Mouse (Mus musculus) limb, embryonic 14.5 days (tissue): ENCODE data around the gene Mast1. TPM values are rescaled to one million over a fixed set of nuclear protein-coding genes. Genes with fewer than 3 reads are reported as not detected.

Experiments
- ATAC-seq: fragments of 200-750 bp; cut with Nextera tagmentation; 2 replicates; pipeline ENCODE4 v1.8.0; 2017; ENCODE audit warnings: low read depth, moderate number of reproducible peaks, moderate TSS enrichment; ENCODE audit not compliant: low FRiP score
- DNase-seq: peaks from one replicate; pipeline ENCODE4 v3.0.0-alpha.2; 2015; ENCODE audit warnings: low spot score
- H3K27ac ChIP-seq: fragments of 300-500 bp; sonication (generic); replicated peaks from 2 replicates; pipeline ENCODE4 v1.5.1; 2014; ENCODE audit warnings: low read depth, mild to moderate bottlenecking, low read length, moderate library complexity, mixed read lengths
- H3K27me3 ChIP-seq: fragments of 300-500 bp; sonication (generic); 2 replicates; pipeline ENCODE4 v1.6.1; 2014; ENCODE audit warnings: low read length, mixed read lengths; ENCODE audit not compliant: control insufficient read depth, insufficient read depth
- H3K36me3 ChIP-seq: fragments of 300-500 bp; sonication (generic); 2 replicates; pipeline ENCODE4 v1.6.1; 2014; ENCODE audit warnings: mild to moderate bottlenecking, low read length, moderate library complexity, mixed read lengths; ENCODE audit not compliant: control insufficient read depth, insufficient read depth
- H3K4me1 ChIP-seq: fragments of 300-500 bp; sonication (generic); 2 replicates; pipeline ENCODE4 v1.6.1; 2014; ENCODE audit warnings: antibody characterized with exemption, low read length, mixed read lengths; ENCODE audit not compliant: control insufficient read depth, insufficient read depth
- H3K4me2 ChIP-seq: fragments of 300-500 bp; sonication (generic); replicated peaks from 2 replicates; pipeline ENCODE4 v1.6.1; 2014; ENCODE audit warnings: low read depth, mild to moderate bottlenecking, low read length, moderate library complexity; ENCODE audit not compliant: severe bottlenecking
- H3K4me3 ChIP-seq: fragments of 300-500 bp; sonication (generic); replicated peaks from 2 replicates; pipeline ENCODE4 v1.5.1; 2014; ENCODE audit warnings: low read length
- H3K9ac ChIP-seq: fragments of 300-500 bp; sonication (generic); 2 replicates; pipeline ENCODE4 v1.6.1; 2014; ENCODE audit warnings: mild to moderate bottlenecking, low read depth, low read length, moderate library complexity; ENCODE audit not compliant: severe bottlenecking
- H3K9me3 ChIP-seq: fragments of 300-500 bp; sonication (generic); 2 replicates; pipeline ENCODE4 v1.6.1; 2016; ENCODE audit warnings: low read length; ENCODE audit not compliant: control insufficient read depth
- POLR2A ChIP-seq: fragments of 200-500 bp; IDR thresholded peaks from 2 replicates; pipeline ENCODE4 v1.8.0; 2012; ENCODE audit warnings: inconsistent platforms, mild to moderate bottlenecking, moderate library complexity, borderline replicate concordance; ENCODE audit not compliant: insufficient read depth, insufficient read length; ENCODE audit errors: extremely low read depth
- WGBS: fragments of 180-500 bp; shearing (Covaris S2); extraction: QIAGEN DNeasy Blood & Tissue Kit; methylation state at CpG from one replicate; pipeline ENCODE4 v1.1.7; 2014; 5-methylcytosine and 5-hydroxymethylcytosine counted together
- polyA plus RNA-seq, 2 experiments: library from polyadenylated mRNA; depleted of rRNA in 1 of 2; stranded (reverse) in 1 of 2; unstranded in 1 of 2; fragments of >200 nt; fragmentation: Nextera tagmentation in 1 of 2; extraction: Ambion mirVana in 1 of 2; gene quantifications; 2 replicates each; pipeline versions ENCODE4 v1.2.1 to v1.2.3; 2012 to 2014

Gene Mast1
- polyA plus RNA-seq, 2 experiments: 0.15 to 0.50 TPM

GRCm38 (mm10) chr8:84984294-84985048 is 47.3 kb upstream of the Mast1 start:
- no peak overlapping the region; the same call in 1 of the 2 replicates for H3K27ac ChIP-seq

GRCm38 (mm10) chr8:84982499-84983011 is 45.4 kb upstream of the Mast1 start:
- no peak overlapping the region for H3K9ac ChIP-seq

More at GRCm38 (mm10) chr8:84984294-84985048, 47.3 kb upstream of the Mast1 start:
- Histone ChIP-seq H3K4me2 (peak overlapping the region; percentile 89), H3K27me3 (no peaks in the 10 kb centered on the region), H3K9me3 (no peaks in the 10 kb centered on the region), H3K4me1 (peaks cover 31% of the 10 kb centered on the region), H3K36me3 (no peaks in the 10 kb centered on the region), H3K4me3 (no peak overlapping the region), H3K9ac (no peak overlapping the region)
- WGBS: 10% methylated on average over 16 of the region's 16 CpGs
- DNase-seq (no peak), ATAC-seq (no peak)
- TF ChIP-seq POLR2A: no peak

GRCm38 (mm10) chr8:84981644-84982498 is 44.7 kb upstream of the Mast1 start:
- H3K9ac ChIP-seq: no peak overlapping the region
- no peaks in the 10 kb centered on the region for H3K36me3 ChIP-seq
- H3K4me2 ChIP-seq: no peak overlapping the region
- peaks cover 46% of the 10 kb centered on the region for H3K4me1 ChIP-seq
- no peaks in the 10 kb centered on the region for H3K9me3 ChIP-seq
- no peak for ATAC-seq
- TF ChIP-seq POLR2A: no peak
- no peak overlapping the region for H3K27ac ChIP-seq
- DNase-seq: no peak
- 76% methylated on average over 15 of the region's 15 CpGs for WGBS
- H3K4me3 ChIP-seq: no peak overlapping the region
- peaks cover 12% of the 10 kb centered on the region for H3K27me3 ChIP-seq

More at GRCm38 (mm10) chr8:84982499-84983011, 45.4 kb upstream of the Mast1 start:
- peaks cover 39% of the 10 kb centered on the region for H3K4me1 ChIP-seq
- no peaks in the 10 kb centered on the region for H3K9me3 ChIP-seq
- no peaks in the 10 kb centered on the region for H3K36me3 ChIP-seq
- TF ChIP-seq POLR2A: no peak
- ATAC-seq (no peak), DNase-seq (no peak)
- no peak overlapping the region for H3K4me3 ChIP-seq
- no peak overlapping the region for H3K4me2 ChIP-seq
- WGBS: 70% methylated on average over 3 of the region's 3 CpGs
- H3K27me3 ChIP-seq: peaks cover 5% of the 10 kb centered on the region
- H3K27ac ChIP-seq: no peak overlapping the region

DNA sequence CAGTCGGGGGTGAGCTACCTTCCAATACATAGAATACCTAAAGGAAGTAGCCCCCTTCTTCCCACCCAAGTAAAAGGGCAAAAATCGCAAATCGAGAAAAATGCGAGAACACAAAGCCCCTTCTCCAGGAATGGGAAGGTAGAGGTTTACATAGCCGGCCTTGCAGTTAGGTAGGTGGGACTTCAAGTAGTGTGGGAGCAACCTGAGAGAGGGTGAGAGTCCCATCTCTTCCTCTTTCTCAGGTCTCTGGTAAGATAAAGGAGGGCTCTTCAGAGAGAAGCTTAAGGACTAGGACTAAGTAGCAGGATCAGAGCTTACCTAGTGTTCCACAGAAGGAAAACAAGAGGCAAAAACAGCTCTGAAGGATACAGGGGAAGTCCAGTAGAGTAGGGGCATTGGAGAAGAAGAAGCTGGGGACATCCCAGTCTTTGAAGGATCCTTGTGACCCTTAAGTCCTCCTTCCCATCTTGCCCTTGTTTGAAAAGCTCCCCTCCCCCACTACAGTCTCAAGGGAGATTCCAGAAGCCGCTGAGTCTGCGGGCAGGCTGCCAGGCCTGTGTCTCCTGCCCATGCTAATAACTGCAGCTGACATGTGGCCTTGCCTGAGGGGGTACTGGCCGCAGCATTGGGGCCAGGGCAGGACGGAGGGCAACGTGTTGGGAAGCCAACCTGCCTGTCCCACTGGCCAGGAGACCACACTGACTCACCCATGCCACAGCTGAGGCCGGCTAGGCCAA is 43.6 kb upstream of the Mast1 start:
- Histone ChIP-seq H3K4me3 (peak overlapping the region; percentile 64; the same call in 1 of the 2 replicates), H3K36me3 (no peaks in the 10 kb centered on the region), H3K4me2 (no peak overlapping the region; the same call in 1 of the 2 replicates), H3K4me1 (peaks cover 53% of the 10 kb centered on the region), H3K27ac (no peak overlapping the region), H3K27me3 (peaks cover 15% of the 10 kb centered on the region), H3K9ac (no peak overlapping the region), H3K9me3 (no peaks in the 10 kb centered on the region)
- 26% methylated on average over 11 of the region's 11 CpGs for WGBS
- DNase-seq: no peak
- no peak for TF ChIP-seq POLR2A
- ATAC-seq: no peak
